Mouse (Mus musculus): ENCODE data around the gene Chst2. TPM values are rescaled to one million over a fixed set of nuclear protein-coding genes. Genes with fewer than 3 reads are reported as not detected.

The Chst2 gene
- polyA plus RNA-seq, 1 experiment from 2014 or later = 2.5 TPM

DNA sequence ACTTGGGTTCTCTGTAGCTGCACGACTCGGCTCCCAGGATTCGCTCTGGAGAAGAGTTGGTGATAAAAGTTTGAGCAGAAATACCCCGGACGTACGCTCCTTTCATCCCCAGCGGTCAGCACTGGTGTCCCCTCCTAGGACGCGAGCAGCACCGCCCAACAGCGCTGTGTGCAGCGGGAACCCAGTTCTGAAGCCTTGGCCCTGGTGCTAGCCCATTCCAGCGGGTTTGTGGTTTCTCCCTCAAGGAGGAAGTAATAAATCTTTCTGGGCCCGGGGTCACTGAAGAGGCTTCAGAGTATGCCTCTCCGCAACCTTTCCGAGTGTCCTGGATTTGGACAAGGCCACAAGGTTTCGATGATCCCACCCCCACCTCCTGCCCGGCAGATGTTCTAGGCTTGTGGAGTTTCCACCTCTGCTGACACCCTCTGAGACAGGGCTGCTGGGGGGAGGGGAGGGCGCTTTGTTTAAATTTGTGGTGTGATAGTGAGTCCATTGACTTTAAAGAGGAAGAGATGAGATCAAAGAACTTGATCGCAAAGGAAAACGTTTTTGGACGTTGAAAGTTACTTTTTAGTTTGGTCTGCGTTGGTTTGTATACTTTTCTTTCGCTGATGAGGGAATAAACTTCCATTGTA lies 1.2 kb upstream of the Chst2 start:
- Histone ChIP-seq H3K9ac (peak overlapping the region; percentile 79), H3K36me3 (no peaks in the 10 kb centered on the region), H3K4me2 (peak overlapping the region; percentile 95), H3K27me3 (replicated peaks) (peaks cover 11% of the 10 kb centered on the region), H3K4me1 (replicated peaks) (peaks cover 12% of the 10 kb centered on the region), H3K27ac (ENCODE audit: poor library complexity, severe bottlenecking) (peak overlapping the region; percentile 41; the same call in 1 of the 2 replicates), H3K9me3 (replicated peaks) (no peaks in the 10 kb centered on the region), H3K4me3 (peak overlapping the region; percentile 81)
- 0% methylated on average over 24 of the region's 24 CpGs for WGBS
- ATAC-seq (ENCODE audit: insufficient number of reproducible peaks, low FRiP score) = peak; percentile 27

DNA sequence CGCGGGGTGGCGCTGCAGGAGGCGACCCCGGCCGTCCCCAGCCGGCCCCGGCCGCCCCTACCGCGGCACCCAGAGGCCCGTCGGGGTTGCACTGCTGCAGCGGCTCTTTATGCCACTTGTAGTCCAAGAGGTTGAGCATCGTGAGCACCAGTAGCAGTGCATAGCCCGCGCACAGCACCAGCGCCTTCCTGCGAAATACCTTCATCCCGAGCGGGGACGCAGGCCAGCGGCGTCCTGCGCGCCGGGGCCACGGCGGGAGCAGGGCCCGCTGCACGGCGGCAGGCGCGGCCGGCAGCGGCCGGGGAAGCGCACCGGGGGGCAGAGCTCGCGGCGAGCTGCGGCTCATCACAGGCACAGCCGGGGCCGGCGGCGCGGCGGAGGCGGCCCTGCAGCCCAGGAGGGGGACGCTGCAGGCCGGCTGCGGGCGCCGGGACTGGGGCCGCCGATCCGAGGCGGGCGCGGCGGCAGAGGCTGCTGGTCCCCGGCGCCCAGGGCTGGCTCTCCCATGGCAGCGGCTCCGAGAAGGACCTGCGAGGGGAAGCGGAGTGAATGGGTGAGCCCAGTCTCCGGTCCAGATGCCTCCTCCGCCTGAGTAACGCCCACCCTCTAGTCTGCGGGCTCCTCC lies 464 bp downstream of the Chst2 start:
- Histone ChIP-seq H3K27ac (ENCODE audit: poor library complexity, severe bottlenecking) (0 out of 2 replicates have a peak overlapping the region, but pooled peaks have one; percentile 49), H3K9ac (peak overlapping the region; percentile 79), H3K9me3 (replicated peaks) (no peaks in the 10 kb centered on the region), H3K27me3 (replicated peaks) (peaks cover 11% of the 10 kb centered on the region), H3K4me2 (peak overlapping the region; percentile 95), H3K4me3 (peak overlapping the region; percentile 81), H3K36me3 (no peaks in the 10 kb centered on the region), H3K4me1 (replicated peaks) (peaks cover 18% of the 10 kb centered on the region)
- WGBS = 2% methylated on average over 63 of the region's 72 CpGs
- peak; percentile 9 for ATAC-seq (ENCODE audit: insufficient number of reproducible peaks, low FRiP score)

DNA sequence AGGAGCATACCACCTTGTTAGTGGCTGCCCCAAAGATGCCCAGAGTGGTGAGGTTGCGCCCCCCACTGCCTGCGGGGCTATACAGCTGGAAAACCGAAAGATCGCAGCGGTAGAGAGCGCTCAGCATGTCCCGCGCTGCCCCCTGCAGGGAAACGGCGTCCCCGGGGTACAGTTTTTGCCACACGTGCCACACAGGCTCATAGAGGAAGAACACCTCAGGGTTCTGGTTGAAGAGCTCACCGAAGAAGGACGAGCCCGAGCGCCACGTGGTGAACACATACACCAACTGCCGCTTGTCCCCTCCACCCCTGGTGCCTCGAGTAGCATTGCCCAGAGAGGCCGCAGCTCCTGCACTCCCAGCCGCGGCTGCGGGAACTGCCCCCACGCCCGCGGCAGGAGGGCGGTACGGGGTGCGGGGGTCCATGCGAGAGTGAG lies 994 bp downstream of the Chst2 start:
- H3K9me3 ChIP-seq (replicated peaks) = no peaks in the 10 kb centered on the region
- H3K4me2 ChIP-seq = peak overlapping the region; percentile 95
- peaks cover 11% of the 10 kb centered on the region for H3K27me3 ChIP-seq (replicated peaks)
- no peak overlapping the region for H3K27ac ChIP-seq (ENCODE audit: poor library complexity, severe bottlenecking)
- peaks cover 18% of the 10 kb centered on the region for H3K4me1 ChIP-seq (replicated peaks)
- WGBS = 2% methylated on average over 30 of the region's 30 CpGs
- peak overlapping the region; percentile 81 for H3K4me3 ChIP-seq
- no peaks in the 10 kb centered on the region for H3K36me3 ChIP-seq
- ATAC-seq (ENCODE audit: insufficient number of reproducible peaks, low FRiP score) = peak; percentile 33
- H3K9ac ChIP-seq = peak overlapping the region; percentile 79

DNA sequence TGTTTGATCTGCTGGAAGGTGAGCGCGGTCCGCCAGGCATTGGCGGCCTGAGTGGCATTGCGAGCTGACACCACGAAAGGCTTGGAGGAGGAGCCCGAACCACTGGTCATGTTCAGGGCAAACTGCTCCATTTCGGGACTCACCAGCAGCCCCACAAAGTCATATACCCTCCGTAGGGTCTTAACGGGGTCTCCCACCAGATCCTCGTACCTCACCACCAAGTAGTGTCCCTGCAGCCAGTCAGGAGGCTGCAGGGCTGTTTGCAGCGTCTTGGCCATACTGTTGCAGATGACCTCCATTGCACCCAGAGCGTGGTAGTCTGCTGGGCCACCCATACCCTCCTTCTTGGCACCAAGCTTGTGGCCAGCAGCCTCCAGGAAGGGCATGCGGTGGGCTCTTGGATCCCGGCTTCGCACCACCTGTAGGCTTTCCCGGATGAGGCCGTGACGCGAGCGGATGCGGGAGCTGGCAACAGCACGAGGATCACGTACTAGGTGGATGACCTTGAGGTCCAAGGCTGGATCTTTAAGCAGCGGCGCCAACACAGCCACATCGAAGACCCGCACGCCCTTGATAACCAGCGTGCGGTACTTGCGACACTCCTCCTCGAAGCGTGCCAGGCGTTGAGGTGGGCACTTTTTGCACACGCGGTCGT lies 1.6 kb downstream of the Chst2 start:
- H3K9ac ChIP-seq = peak overlapping the region; percentile 79; the same call in 1 of the 2 replicates
- H3K36me3 ChIP-seq = no peaks in the 10 kb centered on the region
- peak overlapping the region; percentile 95 for H3K4me2 ChIP-seq
- H3K4me3 ChIP-seq = peak overlapping the region; percentile 81
- no peak overlapping the region for H3K27ac ChIP-seq (ENCODE audit: poor library complexity, severe bottlenecking)
- 71% methylated on average over 38 of the region's 38 CpGs for WGBS
- H3K9me3 ChIP-seq (replicated peaks) = no peaks in the 10 kb centered on the region
- ATAC-seq (ENCODE audit: insufficient number of reproducible peaks, low FRiP score) = no peak
- peaks cover 11% of the 10 kb centered on the region for H3K27me3 ChIP-seq (replicated peaks)
- H3K4me1 ChIP-seq (replicated peaks) = peaks cover 18% of the 10 kb centered on the region

DNA sequence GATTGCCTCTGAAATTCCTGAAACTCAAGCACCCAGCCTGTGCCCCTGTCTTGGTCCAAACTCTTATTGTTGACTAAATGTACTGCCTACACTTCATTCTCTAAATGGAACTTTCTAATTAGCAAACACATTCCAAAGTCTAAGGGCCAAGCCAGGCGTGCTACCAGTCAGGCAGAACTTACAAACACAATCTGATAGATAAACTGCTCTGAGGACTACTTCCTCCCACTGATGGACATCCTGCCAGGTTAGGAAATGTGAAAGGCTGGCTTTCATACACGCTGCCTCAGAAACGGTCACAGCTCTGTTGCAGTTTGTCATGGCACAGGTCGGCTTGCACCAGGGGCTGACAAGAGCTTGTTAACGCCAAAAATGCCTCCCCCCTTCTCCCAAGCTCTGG lies 4.8 kb downstream of the Chst2 start:
- no peak overlapping the region for H3K4me2 ChIP-seq
- ATAC-seq (ENCODE audit: insufficient number of reproducible peaks, low FRiP score) = no peak
- no peaks in the 10 kb centered on the region for H3K36me3 ChIP-seq
- H3K9ac ChIP-seq = no peak overlapping the region
- H3K9me3 ChIP-seq (replicated peaks) = no peaks in the 10 kb centered on the region
- H3K27ac ChIP-seq (ENCODE audit: poor library complexity, severe bottlenecking) = no peak overlapping the region
- peaks cover 11% of the 10 kb centered on the region for H3K4me1 ChIP-seq (replicated peaks)
- H3K4me3 ChIP-seq = no peak overlapping the region
- WGBS = 9% methylated on average over 5 of the region's 5 CpGs
- peaks cover 9% of the 10 kb centered on the region for H3K27me3 ChIP-seq (replicated peaks)

DNA sequence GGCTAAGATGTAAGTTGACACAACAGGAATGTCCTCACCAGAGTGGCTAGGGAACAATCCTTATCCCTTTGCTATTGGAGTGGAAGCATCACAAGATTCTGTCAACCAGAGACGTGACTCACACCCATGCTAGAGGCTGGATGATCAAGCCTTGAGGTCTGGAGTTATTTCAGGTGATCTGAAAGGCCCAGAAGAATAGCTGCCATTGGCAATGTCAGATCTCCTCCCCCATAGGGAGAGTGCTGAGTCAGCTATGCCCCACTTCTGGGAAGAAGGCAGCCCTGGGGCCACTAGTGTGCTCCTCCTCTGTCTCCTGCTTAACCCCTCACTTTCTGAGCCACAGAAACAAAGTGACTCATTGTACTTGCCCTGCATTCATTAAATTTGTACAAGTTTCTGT lies 14.5 kb downstream of the Chst2 start:
- Histone ChIP-seq H3K36me3 (no peaks in the 10 kb centered on the region), H3K27ac (ENCODE audit: poor library complexity, severe bottlenecking) (no peak overlapping the region), H3K9me3 (replicated peaks) (no peaks in the 10 kb centered on the region), H3K4me2 (no peak overlapping the region), H3K4me1 (replicated peaks) (no peaks in the 10 kb centered on the region), H3K4me3 (no peak overlapping the region), H3K27me3 (replicated peaks) (no peaks in the 10 kb centered on the region), H3K9ac (no peak overlapping the region)
- 37% methylated on average over 1 of the region's 1 CpGs for WGBS
- no peak for ATAC-seq (ENCODE audit: insufficient number of reproducible peaks, low FRiP score)

DNA sequence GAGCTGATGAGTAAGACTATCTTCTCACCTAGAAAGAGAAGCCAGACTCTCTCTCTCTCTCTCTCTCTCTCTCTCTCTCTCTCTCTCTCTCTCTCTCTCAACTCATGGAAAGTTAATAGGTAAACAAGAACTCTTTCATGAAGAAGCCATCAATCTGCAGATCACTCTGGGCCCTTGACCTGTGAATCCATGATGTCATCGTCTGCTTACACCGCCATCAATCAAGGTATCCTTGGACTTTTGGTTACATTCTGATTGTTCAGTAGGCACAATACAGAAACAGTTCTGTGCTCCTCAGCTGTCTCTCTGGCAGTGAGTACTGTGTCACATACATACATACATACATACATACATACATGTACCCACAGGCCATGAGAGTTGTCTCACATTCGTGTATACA lies 16.6 kb downstream of the Chst2 start:
- Histone ChIP-seq H3K27me3 (replicated peaks) (no peaks in the 10 kb centered on the region), H3K9me3 (replicated peaks) (no peaks in the 10 kb centered on the region), H3K27ac (ENCODE audit: poor library complexity, severe bottlenecking) (no peak overlapping the region), H3K9ac (no peak overlapping the region), H3K4me3 (no peak overlapping the region), H3K36me3 (no peaks in the 10 kb centered on the region), H3K4me1 (replicated peaks) (no peaks in the 10 kb centered on the region), H3K4me2 (no peak overlapping the region)
- 86% methylated on average over 3 of the region's 3 CpGs for WGBS
- ATAC-seq (ENCODE audit: insufficient number of reproducible peaks, low FRiP score) = no peak

DNA sequence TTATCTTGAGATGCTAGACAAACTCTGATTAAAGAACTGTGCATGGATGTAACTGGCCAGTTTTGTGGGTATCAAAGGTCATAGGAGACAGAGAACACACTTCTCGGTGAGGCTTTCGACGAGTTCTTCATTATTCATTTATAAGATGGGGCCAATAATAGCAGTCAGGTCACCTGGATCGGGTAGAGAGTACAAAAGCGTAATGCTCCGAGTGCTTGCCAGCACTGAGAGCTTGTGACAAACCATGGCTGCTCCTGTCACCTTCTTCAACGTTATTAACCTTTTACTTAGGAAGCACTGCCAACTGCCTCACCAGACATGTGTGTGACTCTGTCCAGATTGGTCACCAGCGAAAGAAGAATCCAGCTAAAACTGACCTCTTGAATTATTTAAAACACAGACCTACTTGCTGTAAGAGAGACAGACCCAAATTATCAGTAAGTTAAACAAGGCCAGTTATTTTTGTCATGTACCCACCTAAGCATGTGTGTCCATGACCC lies 18.6 kb downstream of the Chst2 start:
- 74% methylated on average over 8 of the region's 8 CpGs for WGBS
- no peak for ATAC-seq (ENCODE audit: insufficient number of reproducible peaks, low FRiP score)
- H3K27ac ChIP-seq (ENCODE audit: poor library complexity, severe bottlenecking) = no peak overlapping the region
- no peaks in the 10 kb centered on the region for H3K27me3 ChIP-seq (replicated peaks)
- no peaks in the 10 kb centered on the region for H3K36me3 ChIP-seq
- H3K9ac ChIP-seq = no peak overlapping the region
- H3K4me2 ChIP-seq = no peak overlapping the region
- no peak overlapping the region for H3K4me3 ChIP-seq
- H3K4me1 ChIP-seq (replicated peaks) = no peaks in the 10 kb centered on the region
- H3K9me3 ChIP-seq (replicated peaks) = no peaks in the 10 kb centered on the region

DNA sequence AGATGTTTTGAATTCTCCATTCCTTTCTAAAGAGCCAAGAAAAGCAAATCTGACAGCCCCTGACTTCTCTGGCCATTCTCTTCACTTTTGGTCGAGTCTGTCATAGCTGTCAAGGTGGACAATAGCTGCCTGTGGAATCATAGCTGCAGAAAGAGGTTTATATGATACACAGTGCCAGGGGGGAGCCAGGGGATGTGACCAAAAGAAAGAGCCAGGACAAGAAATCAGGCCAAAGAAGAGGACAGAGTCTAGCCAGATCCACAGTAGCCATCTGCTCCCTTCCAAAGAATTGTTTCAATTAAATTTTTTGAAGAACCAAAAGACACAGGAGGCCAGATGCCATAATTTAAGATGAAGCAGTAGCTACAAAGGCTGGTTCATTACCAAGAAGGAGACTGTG lies 30.6 kb downstream of the Chst2 start:
- WGBS = 55% methylated on average over 1 of the region's 1 CpGs
- no peaks in the 10 kb centered on the region for H3K4me1 ChIP-seq (replicated peaks)
- no peak overlapping the region for H3K4me2 ChIP-seq
- H3K9me3 ChIP-seq (replicated peaks) = no peaks in the 10 kb centered on the region
- no peak overlapping the region for H3K27ac ChIP-seq (ENCODE audit: poor library complexity, severe bottlenecking)
- no peak for ATAC-seq (ENCODE audit: insufficient number of reproducible peaks, low FRiP score)
- no peaks in the 10 kb centered on the region for H3K36me3 ChIP-seq
- no peak overlapping the region for H3K4me3 ChIP-seq
- no peak overlapping the region for H3K9ac ChIP-seq
- no peaks in the 10 kb centered on the region for H3K27me3 ChIP-seq (replicated peaks)

DNA sequence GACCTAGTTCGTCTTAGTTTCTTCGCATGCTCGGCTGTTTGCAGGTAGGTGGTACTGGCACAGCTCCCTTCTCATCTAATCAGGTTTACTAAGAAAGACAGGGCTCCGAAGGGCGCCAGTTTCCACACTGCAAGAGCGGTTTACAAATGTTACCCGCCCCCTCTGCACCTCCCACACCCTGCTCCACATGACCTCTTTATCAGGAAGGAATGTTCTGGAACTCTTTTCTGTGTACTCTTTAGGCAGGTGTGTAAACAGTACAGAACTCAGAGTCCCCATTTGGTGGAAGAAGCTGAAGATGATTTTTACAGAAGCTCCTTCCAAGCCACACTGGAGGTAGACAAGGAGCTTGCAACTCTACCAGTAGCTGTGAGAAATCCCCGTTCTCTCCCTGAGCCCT lies 31.2 kb downstream of the Chst2 start:
- 70% methylated on average over 8 of the region's 8 CpGs for WGBS
- ATAC-seq (ENCODE audit: insufficient number of reproducible peaks, low FRiP score) = no peak

DNA sequence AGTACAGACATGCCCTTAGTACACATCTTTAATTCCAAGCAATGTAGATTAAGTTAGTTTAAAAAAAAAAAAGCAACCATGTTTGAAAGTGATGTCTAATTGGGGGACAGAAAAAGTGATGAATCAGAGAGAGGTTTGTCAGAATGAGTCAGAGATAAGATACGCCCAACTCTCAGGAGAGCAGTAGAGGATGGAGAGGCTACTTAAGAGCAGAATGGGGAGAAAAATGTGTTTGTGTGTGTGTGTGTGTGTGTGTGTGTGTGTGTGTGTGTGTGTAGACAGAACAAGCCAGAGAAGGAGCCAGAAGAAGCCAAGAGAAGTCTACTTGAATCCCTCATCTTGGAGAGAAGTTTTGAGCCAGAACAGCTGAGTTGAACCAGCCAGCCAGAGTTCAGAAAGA lies 32.8 kb downstream of the Chst2 start:
- Histone ChIP-seq H3K4me2 (no peak overlapping the region), H3K9me3 (replicated peaks) (no peaks in the 10 kb centered on the region; the same call in 1 of the 2 replicates), H3K9ac (no peak overlapping the region), H3K4me1 (replicated peaks) (no peaks in the 10 kb centered on the region), H3K27me3 (replicated peaks) (no peaks in the 10 kb centered on the region), H3K36me3 (no peaks in the 10 kb centered on the region), H3K4me3 (no peak overlapping the region), H3K27ac (ENCODE audit: poor library complexity, severe bottlenecking) (no peak overlapping the region)
- ATAC-seq (ENCODE audit: insufficient number of reproducible peaks, low FRiP score) = no peak
- WGBS = 61% methylated on average over 1 of the region's 1 CpGs

More for the DNA sequence above, 31.2 kb downstream of the Chst2 start:
- no peak overlapping the region for H3K4me3 ChIP-seq
- no peak overlapping the region for H3K4me2 ChIP-seq
- H3K36me3 ChIP-seq = no peaks in the 10 kb centered on the region
- H3K9me3 ChIP-seq (replicated peaks) = no peaks in the 10 kb centered on the region
- H3K9ac ChIP-seq = no peak overlapping the region
- H3K4me1 ChIP-seq (replicated peaks) = no peaks in the 10 kb centered on the region
- no peak overlapping the region for H3K27ac ChIP-seq (ENCODE audit: poor library complexity, severe bottlenecking)
- no peaks in the 10 kb centered on the region for H3K27me3 ChIP-seq (replicated peaks)
